Mouse (Mus musculus) intestine, postnatal 0 days (tissue): Measurements from ENCODE around the gene Stambp. TPM values are rescaled to one million over a fixed set of nuclear protein-coding genes. Genes with fewer than 3 reads are reported as not detected.

Experiments used
- ATAC-seq: fragments of 200-750 bp; cut with Nextera tagmentation; 2 replicates; pipeline ENCODE4 v1.8.0; 2017; ENCODE audit warnings: mild to moderate bottlenecking, moderate TSS enrichment, moderate library complexity
- H3K27ac ChIP-seq: fragments of 300-500 bp; sonication (generic); 2 replicates; pipeline ENCODE4 v1.5.1; 2014; ENCODE audit warnings: mild to moderate bottlenecking, low read depth, low read length, moderate library complexity
- H3K27me3 ChIP-seq: fragments of 300-500 bp; sonication (generic); replicated peaks from 2 replicates; pipeline ENCODE4 v1.6.1; 2014; ENCODE audit warnings: low read length, mixed read lengths; ENCODE audit not compliant: control insufficient read depth, insufficient read depth
- H3K36me3 ChIP-seq: fragments of 300-500 bp; sonication (generic); 2 replicates; pipeline ENCODE4 v1.6.1; 2014; ENCODE audit warnings: mild to moderate bottlenecking, moderate library complexity; ENCODE audit not compliant: control insufficient read depth, insufficient read depth
- H3K4me1 ChIP-seq: fragments of 300-500 bp; sonication (generic); replicated peaks from 2 replicates; pipeline ENCODE4 v1.6.1; 2014; ENCODE audit warnings: antibody characterized with exemption, low read length, mixed read lengths; ENCODE audit not compliant: control insufficient read depth, insufficient read depth
- H3K4me2 ChIP-seq: fragments of 300-500 bp; sonication (generic); replicated peaks from 2 replicates; pipeline ENCODE4 v1.6.1; 2014; ENCODE audit warnings: low read depth, mild to moderate bottlenecking, moderate library complexity
- H3K4me3 ChIP-seq: fragments of 300-500 bp; sonication (generic); 2 replicates; pipeline ENCODE4 v1.5.1; 2014; ENCODE audit warnings: low read depth, low read length
- H3K9ac ChIP-seq: fragments of 300-500 bp; sonication (generic); 2 replicates; pipeline ENCODE4 v1.6.1; 2014; ENCODE audit warnings: mild to moderate bottlenecking, low read depth, low read length
- H3K9me3 ChIP-seq: fragments of 300-500 bp; sonication (generic); 2 replicates; pipeline ENCODE4 v1.6.1; 2016; ENCODE audit warnings: mixed run types; ENCODE audit not compliant: control insufficient read depth
- CTCF ChIP-seq: sonication (generic); IDR thresholded peaks from 2 replicates; pipeline ENCODE4 v1.5.1; 2016; ENCODE audit warnings: low read depth, mild to moderate bottlenecking, control low read depth, antibody characterized with exemption, moderate library complexity
- WGBS: fragments of 180-500 bp; shearing (Covaris S2); extraction: QIAGEN DNeasy Blood & Tissue Kit; methylation state at CpG from one replicate; pipeline ENCODE4 v1.1.7; 2014; 5-methylcytosine and 5-hydroxymethylcytosine counted together
- polyA plus RNA-seq: library from polyadenylated mRNA; unstranded; fragments of >200 nt; fragmentation: Nextera tagmentation; extraction: Ambion mirVana; gene quantifications from 2 replicates; pipeline ENCODE4 v1.2.1, GENCODE M21; 2015

Gene Stambp
- 24.9 and 28.1 TPM in 2 replicates for polyA plus RNA-seq

DNA sequence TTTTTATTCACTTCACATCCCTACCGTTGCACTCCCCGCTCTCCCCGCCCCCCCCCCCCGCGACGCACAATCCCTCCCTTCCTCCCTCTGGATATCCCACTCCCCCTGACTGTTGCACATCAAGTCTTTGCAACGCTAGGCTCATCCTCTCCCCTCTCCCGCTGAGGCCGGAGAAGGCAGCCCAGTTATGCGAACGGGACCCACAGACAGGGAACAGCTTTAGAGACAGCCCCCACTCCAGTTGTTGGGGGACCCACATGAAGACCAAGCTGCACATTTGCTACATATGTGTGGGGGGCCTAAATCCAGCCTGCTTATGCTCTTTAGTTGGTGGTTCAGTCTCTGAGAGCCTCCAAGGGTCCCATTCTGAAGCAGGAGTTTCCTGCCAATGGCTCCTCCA, at the start of gene Stambp:
Stambp (minus strand) TSS at position 59 of the 400 bp plus-strand sequence.
- Histone ChIP-seq H3K9ac (peak within 1 kb of the TSS; percentile 68), H3K4me3 (peak within 1 kb of the TSS; percentile 84), H3K27me3 (no peaks in the 10 kb centered on the region), H3K4me2 (peak within 1 kb of the TSS; percentile 88), H3K9me3 (no peaks in the 10 kb centered on the region), H3K4me1 (peaks cover 4% of the 10 kb centered on the region), H3K27ac (peak within 1 kb of the TSS; percentile 75), H3K36me3 (peaks cover 20% of the 10 kb centered on the region)
- WGBS = 1% methylated on average over 8 of the region's 11 CpGs
- ATAC-seq = peak; percentile 60
- no peak for TF ChIP-seq CTCF

DNA sequence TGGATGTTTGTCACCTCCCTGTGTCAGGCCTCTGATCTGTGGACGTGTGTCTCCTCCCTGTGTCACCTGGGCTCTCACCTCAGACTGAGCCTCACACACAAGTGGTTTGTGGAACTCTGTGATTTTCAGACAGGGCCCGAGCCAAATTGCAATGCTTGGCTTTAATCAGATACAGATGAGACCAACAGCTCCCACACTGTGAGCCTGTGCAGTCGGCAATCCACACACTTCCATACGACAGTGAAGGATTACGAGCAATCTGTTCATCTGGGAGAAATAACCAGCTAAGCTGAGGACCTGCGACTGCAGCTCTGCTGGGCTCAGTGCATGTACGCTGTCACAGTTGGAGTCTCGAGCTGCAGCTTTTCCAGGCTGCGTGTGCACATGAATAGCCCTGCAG, 47.4 kb upstream of the Stambp start:
- 58% methylated on average over 9 of the region's 9 CpGs for WGBS
- no peak for ATAC-seq
- no peak overlapping the region for H3K27ac ChIP-seq
- TF ChIP-seq CTCF = no peak
- H3K27me3 ChIP-seq = no peaks in the 10 kb centered on the region
- no peaks in the 10 kb centered on the region for H3K4me1 ChIP-seq
- H3K9me3 ChIP-seq = no peaks in the 10 kb centered on the region
- H3K9ac ChIP-seq = no peak overlapping the region
- no peak overlapping the region for H3K4me3 ChIP-seq
- H3K4me2 ChIP-seq = no peak overlapping the region
- no peaks in the 10 kb centered on the region for H3K36me3 ChIP-seq

DNA sequence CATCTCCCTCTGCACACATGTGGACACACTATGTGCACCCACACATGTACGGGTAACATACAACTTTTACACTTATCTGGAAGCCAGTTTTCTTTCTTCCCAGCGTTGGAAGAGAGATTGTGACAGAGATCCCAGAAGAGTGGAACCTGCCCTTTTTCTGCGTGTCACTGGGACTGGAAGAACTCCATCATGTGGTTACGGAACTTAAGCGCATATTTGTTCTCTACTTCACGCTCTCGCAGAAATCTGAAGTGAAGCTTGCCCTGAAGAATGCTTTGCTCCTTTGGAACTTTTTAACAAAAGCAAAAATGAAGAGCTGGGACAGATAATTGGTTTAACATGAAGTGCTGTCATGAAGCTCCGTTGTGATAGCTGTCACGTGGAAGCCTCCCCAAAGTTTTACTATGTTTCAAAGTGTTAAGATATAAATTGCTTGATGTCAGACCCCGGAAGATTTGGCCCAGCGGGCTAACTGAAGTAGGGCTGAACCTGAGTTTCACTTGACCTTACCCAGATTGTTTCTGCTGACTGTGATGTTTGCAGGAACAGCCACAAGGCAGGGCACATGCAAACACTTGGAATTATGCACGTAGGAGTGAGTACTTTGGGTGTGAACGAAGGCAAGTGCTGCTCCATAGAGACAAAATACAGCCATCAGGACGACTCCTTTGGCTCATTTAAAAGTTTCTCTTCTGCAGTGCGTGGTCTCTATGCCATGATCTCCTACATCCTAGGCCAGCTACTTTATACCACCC, 45.2 kb upstream of the Stambp start:
- Histone ChIP-seq H3K9me3 (no peaks in the 10 kb centered on the region), H3K36me3 (no peaks in the 10 kb centered on the region), H3K9ac (no peak overlapping the region), H3K4me3 (no peak overlapping the region), H3K27ac (no peak overlapping the region), H3K4me2 (no peak overlapping the region), H3K27me3 (no peaks in the 10 kb centered on the region), H3K4me1 (no peaks in the 10 kb centered on the region)
- no peak for ATAC-seq
- no peak for TF ChIP-seq CTCF
- WGBS = 84% methylated on average over 15 of the region's 15 CpGs

- H3K27me3 ChIP-seq = no peaks in the 10 kb centered on the region
- no peak overlapping the region for H3K9ac ChIP-seq
- no peaks in the 10 kb centered on the region for H3K9me3 ChIP-seq
- WGBS = 61% methylated on average over 5 of the region's 5 CpGs
- no peaks in the 10 kb centered on the region for H3K4me1 ChIP-seq
- no peak overlapping the region for H3K4me2 ChIP-seq
- peak; percentile 60 for TF ChIP-seq CTCF
- no peaks in the 10 kb centered on the region for H3K36me3 ChIP-seq
- H3K27ac ChIP-seq = no peak overlapping the region
- H3K4me3 ChIP-seq = no peak overlapping the region
- no peak for ATAC-seq
These were observed 44.0 kb upstream of the Stambp start for GRCm38 (mm10) chr6:83616512-83616911.

DNA sequence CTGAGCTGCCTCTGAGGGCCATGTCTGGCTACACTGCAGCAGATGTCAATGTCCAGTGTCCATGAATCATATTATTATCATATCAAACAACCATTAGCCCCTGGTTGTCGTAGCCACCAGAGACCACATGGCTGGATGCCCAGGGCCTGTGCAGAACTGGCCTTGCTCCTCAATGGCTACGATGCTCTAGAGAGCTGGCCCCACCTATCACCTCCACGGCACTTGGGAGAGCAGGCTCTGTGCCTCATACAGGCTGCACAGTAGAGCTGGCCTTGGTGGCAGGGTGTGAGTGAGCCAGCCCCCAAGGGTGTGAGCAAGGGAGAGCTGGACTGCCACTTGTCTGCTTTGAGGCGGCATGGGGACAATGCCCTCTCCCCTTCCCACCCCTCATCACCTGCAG, 41.9 kb upstream of the Stambp start:
- Histone ChIP-seq H3K4me2 (no peak overlapping the region), H3K27ac (no peak overlapping the region), H3K4me1 (no peaks in the 10 kb centered on the region), H3K4me3 (no peak overlapping the region), H3K9me3 (no peaks in the 10 kb centered on the region), H3K36me3 (no peaks in the 10 kb centered on the region), H3K9ac (no peak overlapping the region), H3K27me3 (no peaks in the 10 kb centered on the region)
- 81% methylated on average over 4 of the region's 4 CpGs for WGBS
- TF ChIP-seq CTCF = no peak
- no peak for ATAC-seq

DNA sequence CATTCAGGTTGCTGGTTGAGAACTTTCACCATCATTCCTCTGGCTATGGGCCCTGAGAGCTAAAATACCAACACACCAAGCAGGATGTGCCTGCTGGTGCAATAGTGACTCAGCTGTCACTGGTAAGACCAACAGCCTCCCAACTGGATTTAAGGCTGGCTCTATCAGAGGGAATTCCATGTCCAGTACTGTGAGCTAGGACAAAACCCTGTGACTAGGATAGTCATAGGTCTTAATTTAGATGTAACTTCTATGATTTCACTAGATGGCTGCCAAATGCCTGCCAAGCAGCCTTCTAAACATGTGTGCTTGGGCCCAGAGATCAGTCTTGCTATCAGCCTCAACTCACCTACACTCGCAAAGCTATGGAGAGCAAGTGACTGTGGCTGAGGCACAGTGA, 40.4 kb upstream of the Stambp start:
- Histone ChIP-seq H3K9ac (no peak overlapping the region), H3K27me3 (no peaks in the 10 kb centered on the region), H3K9me3 (no peaks in the 10 kb centered on the region), H3K4me1 (no peaks in the 10 kb centered on the region), H3K4me2 (no peak overlapping the region), H3K36me3 (no peaks in the 10 kb centered on the region), H3K4me3 (no peak overlapping the region), H3K27ac (no peak overlapping the region)
- WGBS = 100% methylated on average over 1 of the region's 1 CpGs
- ATAC-seq = no peak
- TF ChIP-seq CTCF = no peak
